Mouse (Mus musculus) skeletal muscle tissue, adult 2 months (tissue): ENCODE results near the gene Pogz.

Experiments
- DNase-seq: peaks from one replicate; pipeline ENCODE4 v3.0.0-alpha.2; 2012; ENCODE audit warnings: low read depth, low spot score

Gene Pogz

GRCm38 (mm10) chr3:94837183-94837890 is at the start of gene Pogz:
Gene Pogz (plus strand): TSS chr3:94837567.
- DNase-seq: peak; percentile 98

GRCm38 (mm10) chr3:94789071-94789470 is 48.3 kb upstream of the Pogz start:
- no peak for DNase-seq

DNA sequence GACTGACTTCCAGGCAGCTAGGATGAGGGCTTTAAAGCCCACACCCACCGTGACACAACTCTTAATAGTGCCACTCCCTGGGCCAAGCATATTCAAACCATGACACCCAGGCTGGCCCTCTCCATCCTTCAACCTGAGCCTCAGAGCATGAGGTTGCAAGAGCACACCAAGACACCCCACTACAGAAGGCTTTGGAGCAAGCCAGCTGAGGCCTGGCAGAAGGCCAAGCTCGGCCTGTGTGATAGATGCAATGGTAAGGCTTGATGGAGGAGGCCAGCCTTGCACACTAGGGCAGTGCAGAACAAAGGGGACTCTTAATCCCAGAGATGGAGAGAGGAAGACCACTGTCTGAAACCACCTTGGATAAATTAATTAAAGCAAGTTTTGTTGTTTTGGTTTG is 47.9 kb upstream of the Pogz start:
- DNase-seq: no peak

GRCm38 (mm10) chr3:94792258-94792657 is 45.1 kb upstream of the Pogz start:
- no peak for DNase-seq

- DNase-seq: no peak
These were observed 43.7 kb upstream of the Pogz start for GRCm38 (mm10) chr3:94793672-94794071.

- DNase-seq: no peak
These were observed 43.0 kb upstream of the Pogz start for GRCm38 (mm10) chr3:94794359-94794758.

GRCm38 (mm10) chr3:94795596-94796140 is 41.7 kb upstream of the Pogz start:
- DNase-seq: no peak

- no peak for DNase-seq
These were observed 41.2 kb upstream of the Pogz start for GRCm38 (mm10) chr3:94796181-94796580.

- peak; percentile 27 for DNase-seq
These were observed 33.2 kb upstream of the Pogz start for GRCm38 (mm10) chr3:94804146-94804545.

GRCm38 (mm10) chr3:94804976-94805375 is 32.4 kb upstream of the Pogz start:
- DNase-seq: no peak

GRCm38 (mm10) chr3:94808296-94808695 is 29.1 kb upstream of the Pogz start:
- no peak for DNase-seq

GRCm38 (mm10) chr3:94811628-94812027 is 25.7 kb upstream of the Pogz start:
- no peak for DNase-seq

DNA sequence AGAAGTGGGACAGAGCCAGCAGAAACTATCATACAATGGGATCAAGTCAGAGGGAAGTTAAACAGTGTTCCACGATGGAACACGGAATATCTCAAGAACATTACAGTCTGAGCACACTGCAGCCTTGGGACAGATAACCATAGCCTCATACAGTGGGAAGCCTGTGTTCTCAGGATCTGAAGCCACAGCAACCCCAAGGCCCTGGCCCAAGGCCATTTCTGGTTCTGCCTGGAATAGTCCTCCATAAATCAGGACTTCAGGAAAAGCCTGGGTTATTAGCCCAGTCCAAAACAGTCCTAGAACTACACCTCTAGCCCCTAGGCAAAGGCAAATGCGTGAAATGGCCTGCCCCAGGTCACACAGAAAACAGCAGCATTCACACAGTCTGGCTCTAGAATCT is 23.7 kb upstream of the Pogz start:
- DNase-seq: no peak

GRCm38 (mm10) chr3:94814063-94814462 is 23.3 kb upstream of the Pogz start:
- no peak for DNase-seq

- no peak for DNase-seq
These were observed 22.7 kb upstream of the Pogz start for GRCm38 (mm10) chr3:94814663-94815062.

GRCm38 (mm10) chr3:94815603-94816002 is 21.8 kb upstream of the Pogz start:
- no peak for DNase-seq

DNA sequence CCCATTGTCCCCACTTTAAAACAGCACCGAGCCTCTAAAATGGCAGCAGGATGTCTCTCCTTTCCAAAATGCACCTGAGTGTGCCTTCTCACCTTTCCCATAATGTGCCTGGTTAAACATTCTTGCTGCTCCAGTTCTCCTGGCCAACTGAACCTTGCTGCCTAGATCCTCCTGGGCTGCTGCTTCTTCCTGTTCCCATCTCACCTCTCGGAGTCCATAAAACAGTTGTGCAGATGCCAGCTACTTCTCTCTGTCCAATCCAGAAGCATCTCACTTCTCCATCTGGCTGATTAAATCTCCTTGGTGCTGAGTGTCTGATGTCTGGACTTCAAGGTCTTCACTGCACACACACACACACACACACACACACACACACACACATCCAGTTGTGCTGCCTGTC is 19.6 kb upstream of the Pogz start:
- no peak for DNase-seq

GRCm38 (mm10) chr3:94819452-94820425 is 17.6 kb upstream of the Pogz start:
- no peak for DNase-seq

- DNase-seq: no peak
These were observed 16.2 kb upstream of the Pogz start for GRCm38 (mm10) chr3:94821008-94821638.

DNA sequence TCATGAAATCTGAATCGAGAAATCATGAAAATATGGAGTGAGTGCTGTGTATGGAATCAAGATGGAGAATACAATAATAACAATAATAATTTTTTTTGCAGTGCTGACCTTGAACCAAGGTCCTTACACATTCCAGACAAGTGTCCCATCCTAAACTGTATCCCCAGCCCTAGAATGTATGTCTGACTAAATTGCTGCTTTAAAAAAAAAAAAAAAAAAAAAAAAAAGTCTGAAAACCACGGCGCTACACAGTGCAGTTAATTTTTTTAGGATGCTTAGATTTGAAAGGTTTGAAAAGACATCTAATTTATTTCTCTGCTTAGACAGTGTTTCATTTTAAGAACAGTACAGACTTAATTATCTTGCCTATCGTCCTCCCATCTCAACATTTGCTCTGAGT is 15.3 kb upstream of the Pogz start:
- DNase-seq: no peak

DNA sequence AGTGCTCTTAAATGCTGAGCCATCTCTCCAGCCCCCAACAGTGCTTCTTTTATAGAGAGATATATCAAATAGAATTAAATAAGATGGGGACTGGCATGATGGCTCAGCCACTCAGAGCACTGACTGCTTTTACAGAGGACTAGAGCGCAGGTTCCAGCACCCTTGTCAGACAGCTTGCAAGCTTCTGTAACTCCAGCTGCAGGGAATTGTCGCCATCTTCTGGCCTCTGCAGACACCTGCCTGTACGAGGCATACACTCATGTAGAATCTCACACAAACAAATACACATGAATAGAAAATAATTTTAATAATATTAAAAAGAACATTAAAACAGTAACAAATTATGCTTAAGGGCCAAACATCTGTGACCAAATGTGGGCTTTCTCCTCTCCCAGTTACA is 13.3 kb upstream of the Pogz start:
- DNase-seq: no peak

- DNase-seq: no peak
These were observed 5.3 kb upstream of the Pogz start for GRCm38 (mm10) chr3:94832100-94832499.
